Mouse (Mus musculus) cerebellum, adult 11 months (tissue): ENCODE results near the gene Tbc1d9b.

Experiments
- DNase-seq: peaks from one replicate; pipeline ENCODE4 v3.0.0; 2022

Tbc1d9b gene

GRCm38 (mm10) chr11:50212060-50212739 is 81.0 kb downstream of the Tbc1d9b start:
- DNase-seq = no peak

DNA sequence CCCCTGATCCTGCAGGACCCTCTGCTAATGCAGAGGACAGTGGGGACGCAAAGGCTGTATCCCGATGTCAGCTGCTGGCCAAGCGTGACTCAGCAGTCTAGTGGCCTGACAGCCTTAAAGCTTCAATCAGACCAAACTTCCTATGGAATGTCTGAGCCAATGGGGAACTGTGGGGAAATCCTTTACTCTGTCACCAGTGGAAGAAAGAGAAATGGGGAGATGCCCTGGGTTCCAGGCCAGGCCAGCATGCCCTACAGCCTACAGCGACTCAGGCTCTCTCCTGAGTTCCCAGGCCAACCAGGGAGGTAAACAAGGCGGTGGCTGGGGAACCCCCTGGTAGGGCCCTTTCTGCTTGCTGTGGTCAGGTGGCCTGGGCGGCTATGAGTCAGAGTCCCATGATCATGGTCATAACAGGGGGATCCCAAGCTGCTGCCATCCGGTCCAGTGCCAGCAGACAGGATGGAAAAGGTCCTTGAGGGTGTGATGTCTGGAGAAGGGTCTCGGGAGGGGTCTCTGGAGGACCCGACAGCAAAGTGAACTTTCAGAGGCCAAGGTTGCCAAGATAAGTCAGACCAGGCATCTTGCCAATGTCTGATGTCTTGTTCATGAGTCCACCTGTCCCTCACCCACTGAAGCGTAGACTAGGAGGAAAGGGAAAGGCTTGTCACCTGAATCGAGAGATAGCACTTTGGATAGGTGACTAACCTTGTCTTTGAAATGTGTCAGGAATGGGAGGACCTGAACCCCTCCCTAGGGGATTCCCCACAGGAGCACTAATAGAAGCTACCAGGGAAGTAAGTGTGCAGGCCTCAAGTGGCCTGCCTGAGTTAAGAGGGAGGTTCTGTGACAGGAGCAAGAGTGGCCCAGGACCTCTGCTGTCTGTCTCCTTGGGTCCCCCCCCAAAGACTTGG is 81.9 kb downstream of the Tbc1d9b start:
- no peak for DNase-seq

DNA sequence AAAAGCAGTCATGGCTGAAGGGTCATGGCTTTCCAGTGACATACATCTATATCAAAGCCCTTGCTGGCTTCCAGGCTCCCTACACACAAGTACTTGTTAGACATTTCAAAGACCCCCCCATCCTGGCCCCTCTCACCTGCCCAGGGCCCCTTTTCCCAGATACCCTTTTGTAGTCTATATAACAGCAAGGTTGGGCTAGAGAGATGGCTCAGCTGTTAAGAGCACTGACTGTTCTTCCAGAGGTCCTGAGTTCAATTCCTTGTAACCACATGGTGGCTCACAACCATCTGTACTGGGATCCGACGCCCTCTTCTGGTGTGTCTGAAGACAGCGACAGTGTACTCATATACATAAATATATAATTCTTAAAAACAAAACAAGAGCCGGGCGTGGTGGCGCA is 83.4 kb downstream of the Tbc1d9b start:
- no peak for DNase-seq

GRCm38 (mm10) chr11:50215633-50216032 is 84.4 kb downstream of the Tbc1d9b start:
- no peak for DNase-seq

GRCm38 (mm10) chr11:50216724-50217366 is 85.6 kb downstream of the Tbc1d9b start:
- DNase-seq = no peak

DNA sequence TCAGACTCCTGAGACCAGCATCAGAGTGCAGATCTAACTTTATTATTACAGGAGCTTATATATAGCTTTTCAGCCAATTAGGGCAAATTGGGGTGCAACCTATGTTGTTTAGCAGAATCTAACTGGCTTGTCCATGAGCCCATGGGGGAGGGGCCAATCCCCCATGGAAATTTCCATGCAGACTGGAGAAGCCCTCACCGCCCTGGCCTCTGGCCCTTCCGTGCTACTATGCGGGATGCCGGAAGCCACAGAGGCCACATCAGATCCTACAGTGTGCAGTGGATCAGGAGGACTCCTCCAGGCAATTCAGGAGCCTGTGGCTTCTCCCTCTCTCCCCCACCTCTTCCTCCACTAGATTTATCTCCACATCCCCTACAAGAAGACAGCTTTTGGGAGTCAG is 86.6 kb downstream of the Tbc1d9b start:
- no peak for DNase-seq

DNA sequence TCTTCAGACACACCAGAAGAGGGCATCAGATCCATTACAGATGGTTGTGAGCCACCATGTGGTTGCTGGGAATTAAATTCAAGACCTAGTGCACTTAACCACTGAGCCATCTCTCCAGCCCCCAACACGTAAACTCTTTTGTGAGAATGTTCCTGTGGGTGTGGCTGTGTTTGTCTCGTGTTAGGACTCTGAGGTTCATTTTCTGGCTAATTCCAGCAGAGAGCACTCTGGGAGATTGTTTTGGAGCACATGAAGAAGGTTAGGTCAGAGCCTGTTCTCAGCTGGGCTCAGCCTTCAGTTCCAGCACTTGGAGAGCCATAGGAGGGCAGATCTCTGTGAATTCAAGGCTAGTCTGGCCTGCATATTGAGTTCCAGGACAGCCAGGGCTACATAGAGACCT is 88.6 kb downstream of the Tbc1d9b start:
- DNase-seq = no peak
